Mouse (Mus musculus) CH12.LX (cell line): Measurements from ENCODE around the gene Slc25a20. TPM values are rescaled to one million over a fixed set of nuclear protein-coding genes. Genes with fewer than 3 reads are reported as not detected.

ENCODE experiments used
- DNase-seq: peaks from one replicate; pipeline ENCODE4 v3.0.0-alpha.2; 2013; ENCODE audit errors: extremely low read depth
- H3K27ac ChIP-seq: 2 replicates; pipeline ENCODE4 v1.5.1; 2012; ENCODE audit warnings: low read depth, mild to moderate bottlenecking, control low read depth, moderate library complexity; ENCODE audit not compliant: insufficient read depth
- H3K27me3 ChIP-seq: replicated peaks from 2 replicates; pipeline ENCODE3; 2012; ENCODE audit warnings: inconsistent platforms
- H3K36me3 ChIP-seq, 2 experiments: replicated peaks in 1 of 2; 2 replicates each; pipeline versions ENCODE3 to v1.6.1; 2012; ENCODE audit warnings: inconsistent platforms in 1 of 2, low read length in 1 of 2, mild to moderate bottlenecking in 1 of 2, mixed read lengths in 1 of 2, moderate library complexity in 1 of 2; ENCODE audit not compliant: control insufficient read depth in 1 of 2, insufficient read depth in 1 of 2
- H3K4me1 ChIP-seq, 2 experiments: 2 replicates each; pipeline ENCODE4 v1.6.1; 2012; ENCODE audit warnings: inconsistent platforms in 1 of 2, moderate library complexity in 1 of 2; ENCODE audit not compliant: insufficient read depth in 2 of 2, control insufficient read depth in 1 of 2
- H3K4me2 ChIP-seq: 2 replicates; pipeline ENCODE4 v1.6.1; 2012; ENCODE audit warnings: low read depth, mild to moderate bottlenecking, control low read depth; ENCODE audit not compliant: poor library complexity, insufficient read depth, severe bottlenecking
- H3K4me3 ChIP-seq, 3 experiments: fragments of 150-350 bp in 1 of 3; sonication (generic) in 1 of 3; replicated peaks in 1 of 3; 2 replicates each; pipeline versions ENCODE3 to v1.5.1; 2011 to 2012; ENCODE audit warnings: low read depth in 2 of 3, low read length in 2 of 3, mild to moderate bottlenecking in 2 of 3, moderate library complexity in 2 of 3, control low read depth in 1 of 3, improper control_type of control experiment in 1 of 3, inconsistent platforms in 1 of 3, mixed read lengths in 1 of 3; ENCODE audit not compliant: poor library complexity in 1 of 3
- H3K79me2 ChIP-seq: replicated peaks from 2 replicates; pipeline ENCODE4 v1.6.1; 2012; ENCODE audit warnings: mild to moderate bottlenecking, moderate library complexity; ENCODE audit not compliant: control insufficient read depth, poor library complexity, insufficient read depth, severe bottlenecking; ENCODE audit errors: extremely low read depth
- H3K9ac ChIP-seq: 2 replicates; pipeline ENCODE4 v1.6.1; 2012; ENCODE audit warnings: low read depth, mild to moderate bottlenecking, control low read depth, moderate library complexity; ENCODE audit not compliant: insufficient read depth
- H3K9me3 ChIP-seq: replicated peaks from 2 replicates; pipeline ENCODE3; 2012; ENCODE audit warnings: low read length, inconsistent platforms, mixed read lengths
- BHLHE40 ChIP-seq: IDR thresholded peaks from 2 replicates; pipeline ENCODE4 v1.6.1; 2011; ENCODE audit warnings: mild to moderate bottlenecking, low read depth, low read length, improper control_type of control experiment
- CHD2 ChIP-seq: IDR thresholded peaks from 2 replicates; pipeline ENCODE4 v1.6.1; 2011; ENCODE audit warnings: low read length, improper control_type of control experiment
- ELF1 ChIP-seq: IDR thresholded peaks from 2 replicates; pipeline ENCODE4 v1.6.1; 2014; ENCODE audit warnings: low read depth, mild to moderate bottlenecking, inconsistent platforms, low read length, improper control_type of control experiment
- ETS1 ChIP-seq: conservative IDR thresholded peaks from 2 replicates; pipeline ENCODE4 v1.6.1; 2012; ENCODE audit warnings: low read depth, mild to moderate bottlenecking, inconsistent platforms, low read length, improper control_type of control experiment, moderate library complexity
- HCFC1 ChIP-seq: IDR thresholded peaks from 2 replicates; pipeline ENCODE4 v1.6.1; 2012; ENCODE audit warnings: low read depth, mild to moderate bottlenecking, inconsistent platforms, low read length, improper control_type of control experiment
- MXI1 ChIP-seq: IDR thresholded peaks from 2 replicates; pipeline ENCODE4 v1.6.1; 2011; ENCODE audit warnings: mild to moderate bottlenecking, low read depth, low read length, improper control_type of control experiment
- RAD21 ChIP-seq: IDR thresholded peaks from 2 replicates; pipeline ENCODE4 v1.6.1; 2011; ENCODE audit warnings: low read depth, mild to moderate bottlenecking, low read length, improper control_type of control experiment, moderate library complexity
- RCOR1 ChIP-seq: conservative IDR thresholded peaks from 2 replicates; pipeline ENCODE4 v1.6.1; 2012; ENCODE audit warnings: low read depth, mild to moderate bottlenecking, inconsistent platforms, low read length, improper control_type of control experiment
- TBP ChIP-seq: conservative IDR thresholded peaks from 2 replicates; pipeline ENCODE4 v1.6.1; 2011; ENCODE audit warnings: low read depth, low read length, improper control_type of control experiment
- ZC3H11A ChIP-seq: IDR thresholded peaks from 2 replicates; pipeline ENCODE4 v1.6.1; 2012; ENCODE audit warnings: low read depth, mild to moderate bottlenecking, inconsistent platforms, low read length, improper control_type of control experiment
- ZNF384 ChIP-seq: IDR thresholded peaks from 2 replicates; pipeline ENCODE4 v1.6.1; 2012; ENCODE audit warnings: low read depth, low read length, improper control_type of control experiment, inconsistent platforms
- dilution Hi-C: fragments of 300-500 bp; cut with MboI; formaldehyde crosslinking; loops from 2 replicates; pipeline ENCODE4 v1.14.3; 2020; ENCODE audit warnings: low sequenced_read_pairs; ENCODE audit not compliant: extremely low pct_unique_long_range_greater_than_20kb, extremely low pct_ligation_motif_present
- in situ Hi-C: fragments of 300-500 bp; cut with MboI; formaldehyde crosslinking; loops from 3 replicates; pipeline ENCODE4 v1.14.3; 2019; ENCODE audit warnings: low sequenced_read_pairs, low pct_ligation_motif_present, low pct_unique_long_range_greater_than_20kb, mixed read lengths
- polyA plus RNA-seq: library from polyadenylated mRNA; unstranded; fragments of >175 nt; gene quantifications from 2 replicates; pipeline ENCODE4 v1.2.1, GENCODE M21; 2012; ENCODE audit warnings: low read depth; ENCODE audit not compliant: insufficient read length
- total RNA-seq, 2 experiments: library from RNA; depleted of rRNA; stranded (reverse); fragments of 300-350 nt in 1 of 2; fragments of >200 nt in 1 of 2; gene quantifications; 2 replicates each; pipeline ENCODE4 v1.2.3; 2012 to 2014

Gene Slc25a20
- total and polyA plus RNA-seq, 3 experiments, result 15.9 to 18.9 (median 16.7) TPM

GRCm38 (mm10) chr9:108702476-108702875 lies 40.6 kb downstream of the Slc25a20 start:
- no peaks in the 10 kb centered on the region for H3K9me3 ChIP-seq
- in situ Hi-C loops, result no loop called here
- no peak overlapping the region for H3K4me3 ChIP-seq
- H3K79me2 ChIP-seq, result peaks cover 19% of the 10 kb centered on the region
- DNase-seq, result no peak
- dilution Hi-C loops, result no loop called here
- TF ChIP-seq RCOR1 (no peak), ELF1 (no peak), ZNF384 (no peak)
- TF ChIP-seq, all 38 proteins: peak for 0
- Histone ChIP-seq H3K27me3 (no peaks in the 10 kb centered on the region), H3K9ac (no peak overlapping the region), H3K27ac (no peak overlapping the region), H3K4me1 (peaks cover 2 to 23% of the 10 kb centered on the region in 2 experiments; a peak in 3 of 4 replicates), H3K36me3 (peaks cover 3 to 28% of the 10 kb centered on the region in 2 experiments), H3K4me2 (no peak overlapping the region)

- no peak overlapping the region for H3K4me2 ChIP-seq
Observed at GRCm38 (mm10) chr9:108703373-108704110, 41.7 kb downstream of the Slc25a20 start.

GRCm38 (mm10) chr9:108704591-108704990 lies 42.7 kb downstream of the Slc25a20 start:
- TF ChIP-seq TBP, result no peak
- TF ChIP-seq ZC3H11A, result no peak
- TF ChIP-seq ETS1, result no peak
- TF ChIP-seq CHD2, result no peak
- TF ChIP-seq RAD21, result no peak
- TF ChIP-seq BHLHE40, result no peak
- TF ChIP-seq MXI1, result no peak
- no peak for DNase-seq
- Histone ChIP-seq H3K9me3 (peaks cover 3% of the 10 kb centered on the region), H3K27ac (no peak overlapping the region), H3K27me3 (no peaks in the 10 kb centered on the region), H3K79me2 (peaks cover 17% of the 10 kb centered on the region; the same call in 1 of the 2 replicates), H3K36me3 (peaks cover 0 to 36% of the 10 kb centered on the region in 2 experiments), H3K9ac (no peak overlapping the region), H3K4me3 (no peak overlapping the region), H3K4me2 (no peak overlapping the region), H3K4me1 (peaks cover 0 to 18% of the 10 kb centered on the region in 2 experiments; a peak in 2 of 4 replicates)
- in situ Hi-C loops (no loop called here), dilution Hi-C loops (no loop called here)

More at GRCm38 (mm10) chr9:108703373-108704110, 41.7 kb downstream of the Slc25a20 start:
- Histone ChIP-seq H3K9ac (no peak overlapping the region), H3K27ac (no peak overlapping the region), H3K36me3 (peaks cover 0 to 33% of the 10 kb centered on the region in 2 experiments), H3K27me3 (no peaks in the 10 kb centered on the region), H3K4me1 (peaks cover 0 to 20% of the 10 kb centered on the region in 2 experiments; a peak in 2 of 4 replicates), H3K4me3 (no peak overlapping the region), H3K9me3 (peaks cover 3% of the 10 kb centered on the region), H3K79me2 (peaks cover 16% of the 10 kb centered on the region)
- in situ Hi-C loops (no loop called here), dilution Hi-C loops (no loop called here)
- no peak for TF ChIP-seq HCFC1
- DNase-seq, result no peak
